Mouse (Mus musculus): Measurements from ENCODE around the gene Gm49380. TPM values are rescaled to one million over a fixed set of nuclear protein-coding genes. Genes with fewer than 3 reads are reported as not detected.
A peak's percentile ranks its signal among the peaks of the same experiment; 100 is the strongest.

Gene Gm49380
- polyA plus RNA-seq, 1 experiment from 2014 or later: 0.58 TPM

DNA sequence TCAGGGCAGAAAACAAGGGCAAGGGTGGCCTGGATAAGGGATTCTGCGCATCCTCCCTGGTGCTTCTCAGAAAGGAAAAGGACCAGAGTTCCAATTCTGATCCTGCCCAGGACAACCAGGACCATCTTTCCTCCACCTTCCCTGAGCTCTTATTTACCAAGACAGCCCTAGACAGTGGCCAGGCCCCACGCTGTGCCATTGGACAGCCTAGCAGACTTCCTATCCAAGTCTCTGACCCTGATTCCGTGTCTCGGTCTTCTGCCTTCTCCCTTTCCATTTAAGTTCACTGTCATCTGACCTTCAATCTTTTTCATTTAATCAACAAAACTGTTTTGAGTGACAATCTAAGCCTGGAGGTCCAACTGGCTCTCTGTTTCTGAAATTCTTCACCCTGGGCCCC, 6.7 kb downstream of the Gm49380 start:
- WGBS: 74% methylated on average over 4 of the region's 4 CpGs
- peak overlapping the region; percentile 76 for H3K27ac ChIP-seq (replicated peaks)
- 0 out of 2 replicates have a peak overlapping the region, but pooled peaks have one; percentile 42 for H3K4me2 ChIP-seq
- peaks cover 51% of the 10 kb centered on the region for H3K4me1 ChIP-seq
- no peaks in the 10 kb centered on the region for H3K9me3 ChIP-seq (replicated peaks)
- H3K36me3 ChIP-seq: peaks cover 4% of the 10 kb centered on the region; the same call in 1 of the 2 replicates
- H3K27me3 ChIP-seq (replicated peaks): no peaks in the 10 kb centered on the region
- H3K9ac ChIP-seq (replicated peaks): no peak overlapping the region
- H3K4me3 ChIP-seq (replicated peaks): no peak overlapping the region
- ATAC-seq (ENCODE audit: low FRiP score): no peak

DNA sequence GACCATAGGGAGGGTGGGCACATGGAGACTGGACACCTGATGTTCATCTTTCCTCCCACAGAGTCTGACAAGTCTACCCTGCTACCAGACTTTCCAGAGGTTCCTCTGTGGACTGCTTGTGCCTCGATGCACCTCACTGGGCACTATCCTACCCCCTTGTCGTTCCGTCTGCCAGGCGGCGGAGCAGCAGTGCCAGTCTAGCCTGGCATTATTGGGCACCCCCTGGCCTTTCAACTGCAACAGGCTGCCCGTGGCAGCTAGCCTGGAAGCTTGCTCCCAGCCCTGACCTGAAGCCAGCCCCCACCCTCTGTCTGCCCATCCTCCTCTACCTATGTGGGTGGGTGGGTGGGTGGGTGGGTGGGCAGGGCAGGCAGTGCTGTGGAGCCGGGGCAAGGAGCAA, 7.1 kb downstream of the Gm49380 start:
- Histone ChIP-seq H3K9ac (replicated peaks) (no peak overlapping the region), H3K4me2 (no peak overlapping the region), H3K27ac (replicated peaks) (peak overlapping the region; percentile 76; the same call in 1 of the 2 replicates), H3K4me3 (replicated peaks) (no peak overlapping the region), H3K36me3 (peaks cover 4% of the 10 kb centered on the region; the same call in 1 of the 2 replicates), H3K27me3 (replicated peaks) (no peaks in the 10 kb centered on the region), H3K4me1 (peaks cover 50% of the 10 kb centered on the region), H3K9me3 (replicated peaks) (no peaks in the 10 kb centered on the region)
- whole genome bisulfite sequencing: 84% methylated on average over 7 of the region's 7 CpGs
- no peak for ATAC-seq (ENCODE audit: low FRiP score)

DNA sequence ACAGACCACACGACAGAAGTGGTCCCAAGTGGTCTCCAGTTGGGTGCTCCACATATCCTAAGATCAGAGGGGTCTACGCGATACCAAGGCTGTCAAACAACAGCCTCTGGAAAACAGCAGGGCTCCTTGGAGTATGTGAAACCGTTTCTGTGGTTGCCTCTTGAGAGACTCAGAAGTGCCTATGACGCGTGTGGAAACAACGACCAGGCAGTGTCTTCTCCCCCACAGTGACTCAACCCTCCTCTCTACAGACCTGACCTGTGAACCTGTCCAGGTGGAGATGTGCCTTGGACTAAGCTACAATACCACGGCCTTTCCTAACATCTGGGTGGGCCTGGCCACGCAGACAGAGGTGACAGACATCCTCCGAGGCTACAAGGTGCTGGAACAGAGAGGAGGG, 7.5 kb downstream of the Gm49380 start:
- Histone ChIP-seq H3K4me3 (replicated peaks) (no peak overlapping the region), H3K27ac (replicated peaks) (no peak overlapping the region), H3K27me3 (replicated peaks) (no peaks in the 10 kb centered on the region), H3K4me2 (no peak overlapping the region), H3K9me3 (replicated peaks) (no peaks in the 10 kb centered on the region), H3K9ac (replicated peaks) (no peak overlapping the region), H3K4me1 (peaks cover 48% of the 10 kb centered on the region), H3K36me3 (peaks cover 4% of the 10 kb centered on the region; the same call in 1 of the 2 replicates)
- WGBS: 89% methylated on average over 10 of the region's 10 CpGs
- ATAC-seq (ENCODE audit: low FRiP score): no peak

DNA sequence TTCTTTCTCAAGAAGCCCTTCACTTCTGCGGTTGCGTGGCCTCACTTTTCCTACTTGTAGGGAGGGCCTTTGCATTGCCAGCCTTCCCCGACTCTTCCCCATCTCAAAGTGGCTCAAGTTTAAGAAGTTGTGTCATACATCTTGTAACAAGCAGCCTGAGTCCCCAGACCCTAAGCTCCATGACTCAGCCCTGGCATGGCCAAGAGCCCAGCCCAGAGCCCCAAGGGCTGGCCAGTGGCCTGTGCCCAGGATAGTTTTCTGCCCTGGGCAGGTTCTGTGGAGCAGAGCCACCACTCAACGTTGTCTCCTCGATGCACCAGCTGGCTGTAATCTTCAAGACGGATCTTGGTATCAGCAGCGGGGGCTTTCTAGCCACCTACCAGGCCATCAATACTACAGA, 8.4 kb downstream of the Gm49380 start:
- WGBS: 97% methylated on average over 7 of the region's 7 CpGs

DNA sequence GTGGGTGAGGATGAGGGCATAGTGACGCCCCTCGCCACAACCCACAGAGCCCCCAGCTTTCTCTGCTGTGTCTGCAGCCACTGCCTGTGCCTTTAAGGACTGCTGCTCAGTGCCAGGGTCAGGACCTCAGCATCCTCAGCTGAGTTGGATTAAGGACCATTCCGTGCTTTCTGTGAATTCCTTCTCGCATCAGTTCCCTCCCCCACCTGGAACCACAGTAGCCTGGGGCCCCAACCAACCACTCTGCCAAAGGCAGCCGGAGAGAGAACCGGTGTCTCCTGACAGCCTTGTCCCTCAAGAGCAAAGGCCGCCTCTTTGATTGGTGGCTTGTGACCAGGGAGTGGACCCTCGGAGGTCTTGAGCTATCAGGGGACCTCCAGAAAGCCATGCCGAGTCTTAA, 11.8 kb downstream of the Gm49380 start, which contains the start of gene Mfrp:
TSS of gene Mfrp (plus strand) at position 240 of the 400 bp plus-strand sequence.
- no peak for ATAC-seq (ENCODE audit: low FRiP score)
- Histone ChIP-seq H3K27ac (replicated peaks) (no peak within 1 kb of the TSS), H3K4me2 (no peak within 1 kb of the TSS), H3K36me3 (peaks cover 4% of the 10 kb centered on the region; the same call in 1 of the 2 replicates), H3K9ac (replicated peaks) (no peak within 1 kb of the TSS), H3K27me3 (replicated peaks) (no peaks in the 10 kb centered on the region), H3K4me1 (peaks cover 9% of the 10 kb centered on the region), H3K4me3 (replicated peaks) (no peak within 1 kb of the TSS), H3K9me3 (replicated peaks) (no peaks in the 10 kb centered on the region)
- 78% methylated on average over 9 of the region's 9 CpGs for WGBS

More for the DNA sequence above, 8.4 kb downstream of the Gm49380 start:
- Histone ChIP-seq H3K36me3 (peaks cover 4% of the 10 kb centered on the region; the same call in 1 of the 2 replicates), H3K27ac (replicated peaks) (no peak overlapping the region), H3K4me2 (no peak overlapping the region), H3K9ac (replicated peaks) (no peak overlapping the region), H3K27me3 (replicated peaks) (no peaks in the 10 kb centered on the region), H3K4me1 (peaks cover 39% of the 10 kb centered on the region), H3K4me3 (replicated peaks) (no peak overlapping the region), H3K9me3 (replicated peaks) (no peaks in the 10 kb centered on the region)
- no peak for ATAC-seq (ENCODE audit: low FRiP score)

DNA sequence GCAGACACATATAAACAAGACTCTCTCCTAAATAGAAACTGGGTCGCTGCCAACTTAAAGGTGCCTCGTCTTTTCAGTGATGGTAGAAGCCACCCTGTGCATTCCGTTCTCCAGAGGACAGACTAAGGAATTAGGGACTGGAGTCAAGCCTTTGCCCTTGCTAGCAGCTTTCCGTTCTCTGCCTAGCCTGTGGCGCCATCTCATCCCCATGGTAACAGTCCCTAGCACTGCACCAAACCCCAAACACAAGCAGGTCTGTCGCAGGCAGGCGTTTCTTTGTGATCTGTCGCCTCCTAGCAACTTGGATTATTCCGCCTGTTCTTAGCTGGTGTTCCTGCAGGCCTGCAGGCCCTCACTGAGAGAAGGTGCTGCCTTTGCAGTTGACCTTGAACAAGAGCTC, 16.8 kb downstream of the Gm49380 start:
- Histone ChIP-seq H3K27me3 (replicated peaks) (no peaks in the 10 kb centered on the region), H3K9me3 (replicated peaks) (no peaks in the 10 kb centered on the region), H3K9ac (replicated peaks) (no peak overlapping the region), H3K36me3 (peaks cover 4% of the 10 kb centered on the region; the same call in 1 of the 2 replicates), H3K27ac (replicated peaks) (peak overlapping the region; percentile 60), H3K4me1 (peaks cover 12% of the 10 kb centered on the region), H3K4me3 (replicated peaks) (no peak overlapping the region), H3K4me2 (no peak overlapping the region)
- peak; percentile 51 for ATAC-seq (ENCODE audit: low FRiP score)
- 20% methylated on average over 9 of the region's 9 CpGs for WGBS

DNA sequence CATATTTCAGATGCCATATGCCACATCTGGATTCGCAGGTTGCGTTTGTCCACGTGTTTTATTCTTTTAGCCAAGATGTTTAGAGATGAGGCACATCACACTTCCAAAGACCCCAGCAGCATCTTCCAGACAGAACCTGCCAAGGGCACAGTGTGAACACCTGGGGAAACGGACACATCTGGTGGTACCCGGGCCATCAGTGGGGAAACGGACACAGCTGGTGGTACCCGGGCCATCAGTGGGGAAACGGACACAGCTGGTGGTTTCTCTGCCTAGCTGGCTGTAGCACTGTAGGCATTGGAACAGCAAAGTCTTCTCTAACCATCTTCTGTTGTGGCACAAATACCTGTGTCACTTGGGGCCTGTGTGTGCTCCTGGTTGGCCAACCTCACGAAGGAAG, 17.5 kb downstream of the Gm49380 start:
- peaks cover 12% of the 10 kb centered on the region for H3K4me1 ChIP-seq
- H3K4me2 ChIP-seq: no peak overlapping the region
- H3K9me3 ChIP-seq (replicated peaks): no peaks in the 10 kb centered on the region
- 86% methylated on average over 9 of the region's 9 CpGs for WGBS
- no peak overlapping the region for H3K27ac ChIP-seq (replicated peaks)
- H3K27me3 ChIP-seq (replicated peaks): no peaks in the 10 kb centered on the region
- no peak overlapping the region for H3K4me3 ChIP-seq (replicated peaks)
- ATAC-seq (ENCODE audit: low FRiP score): no peak
- no peak overlapping the region for H3K9ac ChIP-seq (replicated peaks)
- peaks cover 9% of the 10 kb centered on the region; the same call in 1 of the 2 replicates for H3K36me3 ChIP-seq

DNA sequence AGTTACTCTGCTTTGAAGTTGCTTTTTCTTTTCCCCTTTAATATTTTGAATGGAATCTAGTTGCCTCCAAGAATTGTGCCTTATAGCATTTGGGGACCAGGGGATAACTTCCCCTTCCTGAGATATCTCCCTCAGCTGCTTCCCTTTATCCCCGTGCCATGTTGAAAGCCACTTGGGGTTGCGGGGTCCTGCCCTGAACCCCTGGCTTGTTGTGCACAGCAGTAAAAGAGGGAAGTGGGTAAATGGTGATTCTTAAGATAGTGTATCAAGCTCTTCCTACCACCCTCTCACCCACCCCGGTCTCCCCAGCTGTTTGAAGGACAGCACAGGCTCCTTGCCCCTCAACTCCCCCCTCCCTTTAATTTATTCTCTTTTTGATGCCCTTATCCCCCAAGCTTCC, 18.6 kb downstream of the Gm49380 start:
- WGBS: 92% methylated on average over 3 of the region's 3 CpGs
- no peak for ATAC-seq (ENCODE audit: low FRiP score)
- H3K9me3 ChIP-seq (replicated peaks): no peaks in the 10 kb centered on the region
- H3K4me2 ChIP-seq: no peak overlapping the region
- no peak overlapping the region for H3K4me3 ChIP-seq (replicated peaks)
- no peak overlapping the region; the same call in 1 of the 2 replicates for H3K27ac ChIP-seq (replicated peaks)
- peaks cover 10% of the 10 kb centered on the region; the same call in 1 of the 2 replicates for H3K36me3 ChIP-seq
- no peak overlapping the region for H3K9ac ChIP-seq (replicated peaks)
- H3K27me3 ChIP-seq (replicated peaks): no peaks in the 10 kb centered on the region
- peaks cover 12% of the 10 kb centered on the region for H3K4me1 ChIP-seq

DNA sequence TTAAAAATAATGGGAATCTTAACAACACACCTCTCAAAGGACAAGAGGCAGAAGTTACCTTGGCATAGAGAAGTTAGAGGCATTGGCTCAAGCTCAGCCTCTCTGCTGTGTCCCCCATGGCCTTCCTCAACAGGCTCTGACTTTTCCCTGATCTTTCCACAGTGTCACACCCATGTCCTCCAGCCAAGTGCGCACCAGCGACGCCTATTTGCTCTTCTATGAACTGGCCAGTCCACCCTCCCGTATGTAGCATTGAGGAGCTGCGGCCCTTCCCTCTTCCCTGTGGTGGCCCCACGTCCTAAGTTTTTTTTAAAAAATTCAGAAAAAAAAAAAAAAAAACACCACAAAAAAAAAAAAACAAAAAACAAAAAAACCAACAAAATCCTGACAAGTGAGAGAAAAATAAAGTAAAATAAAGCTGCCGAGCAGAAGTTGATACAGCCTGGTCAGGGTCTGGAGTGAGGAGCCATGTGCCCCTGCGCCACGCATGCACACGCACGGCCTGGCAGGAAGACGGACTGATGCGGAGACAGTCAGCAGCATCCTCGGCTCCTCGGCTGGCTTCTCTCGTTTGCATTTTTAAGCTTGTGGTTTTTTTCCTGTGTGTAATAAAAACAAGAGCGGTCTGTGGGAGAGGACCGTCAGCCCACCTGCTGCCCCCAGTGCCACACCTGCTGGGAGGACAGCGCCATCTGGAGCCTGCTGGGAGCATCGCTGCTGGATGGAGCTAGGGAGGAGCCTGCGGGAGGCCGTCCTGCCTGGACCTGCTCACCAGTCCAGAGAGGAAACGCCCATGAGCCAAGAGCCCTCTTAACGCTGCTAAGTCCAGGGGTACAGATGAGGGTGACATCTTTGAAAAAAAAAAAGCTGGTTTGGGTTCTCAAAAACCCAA, 19.4 kb downstream of the Gm49380 start:
- 26% methylated on average over 24 of the region's 24 CpGs for WGBS
- peak; percentile 39; the same call in 1 of the 2 replicates for ATAC-seq (ENCODE audit: low FRiP score)
- Histone ChIP-seq H3K9me3 (replicated peaks) (no peaks in the 10 kb centered on the region), H3K9ac (replicated peaks) (peak overlapping the region; percentile 40; the same call in 1 of the 2 replicates), H3K27ac (replicated peaks) (no peak overlapping the region), H3K27me3 (replicated peaks) (no peaks in the 10 kb centered on the region), H3K4me1 (peaks cover 12% of the 10 kb centered on the region), H3K4me2 (peak overlapping the region; percentile 58), H3K4me3 (replicated peaks) (peak overlapping the region; percentile 31), H3K36me3 (peaks cover 10% of the 10 kb centered on the region; the same call in 1 of the 2 replicates)

DNA sequence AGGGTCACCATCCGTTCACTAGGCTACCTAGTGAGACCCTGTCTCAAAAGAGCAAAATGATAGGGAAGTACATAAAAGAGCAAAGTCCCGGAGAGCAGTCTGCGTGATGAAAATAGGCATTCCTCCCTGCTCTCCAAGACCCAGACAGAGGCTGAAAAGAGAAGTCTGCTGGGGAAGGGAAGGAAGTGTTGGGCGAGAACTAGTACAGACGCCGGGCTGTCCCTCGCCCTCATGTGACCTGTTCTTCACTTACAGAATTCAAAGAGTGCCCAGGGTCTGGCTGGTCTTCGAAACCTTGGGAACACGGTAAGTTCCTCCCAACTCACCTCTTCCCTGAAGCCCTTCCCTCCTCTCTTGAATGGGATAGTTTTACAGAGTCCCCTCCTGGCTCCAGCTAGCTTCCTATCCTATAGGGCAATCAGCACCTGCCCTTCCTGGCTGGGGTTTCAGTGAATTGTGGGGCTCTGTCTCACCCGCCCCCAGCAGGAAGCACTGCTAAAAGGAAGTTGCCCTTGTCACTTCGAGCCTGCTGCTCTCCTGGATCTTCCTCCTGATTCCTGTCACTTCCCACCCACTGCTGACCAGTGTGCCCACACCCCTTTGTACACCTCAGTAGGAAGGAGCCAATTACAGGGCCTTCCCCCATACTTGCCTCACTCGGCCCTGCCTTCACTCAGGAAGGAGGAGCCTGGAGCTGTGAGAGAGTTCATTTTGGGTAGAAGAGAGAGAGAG, 24.3 kb downstream of the Gm49380 start:
- Histone ChIP-seq H3K27ac (replicated peaks) (no peak overlapping the region), H3K27me3 (replicated peaks) (peaks cover 19% of the 10 kb centered on the region), H3K36me3 (peaks cover 10% of the 10 kb centered on the region; the same call in 1 of the 2 replicates), H3K4me2 (no peak overlapping the region), H3K9ac (replicated peaks) (no peak overlapping the region), H3K4me1 (peaks cover 32% of the 10 kb centered on the region), H3K4me3 (replicated peaks) (no peak overlapping the region), H3K9me3 (replicated peaks) (no peaks in the 10 kb centered on the region)
- 67% methylated on average over 12 of the region's 12 CpGs for WGBS
- ATAC-seq (ENCODE audit: low FRiP score): no peak

DNA sequence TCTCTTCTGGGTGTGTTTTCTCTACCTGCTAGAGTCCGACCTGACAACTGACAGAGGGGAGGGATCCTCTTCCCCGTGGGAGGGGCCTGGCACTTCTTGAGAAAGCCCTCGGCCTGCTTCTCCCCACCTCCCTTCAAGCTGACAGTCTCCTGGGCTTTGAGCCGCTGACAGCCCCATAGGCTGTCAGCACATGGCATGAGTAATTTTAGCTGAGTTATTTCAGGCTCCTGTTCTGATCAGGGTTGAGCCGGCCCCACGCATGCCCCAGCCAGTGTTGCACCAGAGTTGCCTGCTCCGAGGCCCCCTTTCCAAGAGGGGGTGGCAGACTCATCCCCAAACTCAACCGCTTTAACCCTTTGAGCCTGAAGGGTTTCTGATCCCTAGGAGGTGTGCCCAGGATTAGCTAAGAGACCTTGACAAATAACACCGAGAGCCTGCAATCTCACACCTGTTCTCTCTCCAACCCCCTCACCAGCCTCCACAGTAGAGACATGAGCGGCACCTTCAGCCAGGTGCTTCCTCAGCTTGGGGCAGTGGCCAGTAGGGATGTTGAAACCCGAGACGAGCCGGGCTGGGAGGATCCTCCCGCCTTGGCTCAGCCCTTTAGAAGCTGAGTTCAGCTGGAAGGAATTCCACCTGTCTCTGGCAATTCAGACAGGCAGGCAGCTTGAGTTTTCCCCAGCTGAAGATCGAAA, 25.4 kb downstream of the Gm49380 start:
- no peak overlapping the region for H3K27ac ChIP-seq (replicated peaks)
- H3K9me3 ChIP-seq (replicated peaks): no peaks in the 10 kb centered on the region
- no peak for ATAC-seq (ENCODE audit: low FRiP score)
- peaks cover 22% of the 10 kb centered on the region for H3K27me3 ChIP-seq (replicated peaks)
- peaks cover 10% of the 10 kb centered on the region; the same call in 1 of the 2 replicates for H3K36me3 ChIP-seq
- H3K4me1 ChIP-seq: peaks cover 38% of the 10 kb centered on the region
- WGBS: 20% methylated on average over 15 of the region's 15 CpGs
- H3K4me3 ChIP-seq (replicated peaks): no peak overlapping the region
- no peak overlapping the region for H3K9ac ChIP-seq (replicated peaks)
- H3K4me2 ChIP-seq: no peak overlapping the region

Data from neural tube, embryonic 15.5 days (tissue).